Mouse (Mus musculus) cerebellum, postnatal 14 days (tissue): ENCODE measurements around the gene Fam198a.
"Not testable (repeated sequence)": the region's sequence is repeated elsewhere in the genome, so short reads cannot be mapped to it uniquely, and the experiment has no call there.

Source experiments
- DNase-seq, 2 experiments: peaks; one replicate each; pipeline ENCODE4 v3.0.0; 2021; ENCODE audit warnings: mixed read lengths in 2 of 2

Fam198a gene

DNA sequence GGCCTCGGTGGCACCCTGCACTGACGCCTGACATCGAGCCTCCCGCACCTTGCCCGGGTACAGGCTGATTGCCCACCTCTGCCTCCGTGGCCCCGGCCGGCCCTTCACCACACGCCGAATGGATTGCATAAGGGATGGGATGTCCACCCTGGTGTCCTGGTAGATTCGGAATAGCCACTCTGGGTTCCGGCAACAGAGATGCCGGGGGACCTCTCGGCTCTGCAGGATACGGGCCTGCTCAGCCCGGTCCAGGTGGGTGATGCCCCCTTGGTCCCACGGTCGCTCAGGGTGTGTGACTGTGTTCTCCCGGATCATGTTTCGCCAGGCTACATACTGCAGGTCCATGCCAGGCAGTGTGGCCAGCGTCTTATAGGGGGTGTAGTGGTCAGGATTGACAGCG, 31.4 kb downstream of the Fam198a start:
- peak in 1 of 2 experiments; percentile 16 for DNase-seq

DNA sequence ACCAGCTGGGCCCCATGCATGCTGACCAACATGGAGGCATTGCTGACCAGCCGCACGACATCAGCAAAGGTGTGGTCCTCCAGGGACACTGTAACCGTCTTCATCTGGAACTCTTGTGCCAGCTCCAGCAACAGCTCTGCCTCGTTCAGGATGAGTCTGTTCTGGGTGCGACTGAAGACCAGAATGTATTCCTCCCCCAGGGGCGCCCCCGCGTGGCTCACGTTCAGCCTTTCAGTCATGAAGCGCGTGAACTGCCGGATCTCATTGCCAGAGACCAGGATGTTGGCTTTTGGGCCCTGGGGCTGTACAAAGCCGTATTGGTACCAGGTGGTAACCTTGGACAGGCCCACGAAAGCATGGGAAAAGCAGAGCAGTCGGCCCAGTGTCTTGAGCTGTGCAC, 31.9 kb downstream of the Fam198a start:
- DNase-seq: peak in 1 of 2 experiments; percentile 49

DNA sequence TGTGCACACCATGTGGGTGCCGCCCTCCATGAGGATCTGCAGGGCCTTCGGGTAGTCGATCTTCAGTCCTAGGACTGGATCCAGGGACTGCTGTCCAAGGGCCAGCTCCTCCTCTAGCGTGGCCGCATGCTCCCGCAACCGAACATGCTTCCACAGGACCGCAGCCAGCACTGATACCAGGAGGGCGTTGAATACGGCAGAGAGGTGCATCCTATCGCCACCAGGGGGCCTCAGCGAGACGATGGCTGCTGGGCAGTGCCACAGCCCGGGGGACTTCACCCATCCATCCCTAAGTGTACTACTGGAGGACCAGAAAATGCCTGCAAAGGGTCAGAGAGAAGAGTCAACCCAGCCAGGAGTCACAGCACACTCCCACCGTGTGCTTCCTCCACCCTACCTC, 32.7 kb downstream of the Fam198a start:
- DNase-seq: peak; percentile 92 to 97

DNA sequence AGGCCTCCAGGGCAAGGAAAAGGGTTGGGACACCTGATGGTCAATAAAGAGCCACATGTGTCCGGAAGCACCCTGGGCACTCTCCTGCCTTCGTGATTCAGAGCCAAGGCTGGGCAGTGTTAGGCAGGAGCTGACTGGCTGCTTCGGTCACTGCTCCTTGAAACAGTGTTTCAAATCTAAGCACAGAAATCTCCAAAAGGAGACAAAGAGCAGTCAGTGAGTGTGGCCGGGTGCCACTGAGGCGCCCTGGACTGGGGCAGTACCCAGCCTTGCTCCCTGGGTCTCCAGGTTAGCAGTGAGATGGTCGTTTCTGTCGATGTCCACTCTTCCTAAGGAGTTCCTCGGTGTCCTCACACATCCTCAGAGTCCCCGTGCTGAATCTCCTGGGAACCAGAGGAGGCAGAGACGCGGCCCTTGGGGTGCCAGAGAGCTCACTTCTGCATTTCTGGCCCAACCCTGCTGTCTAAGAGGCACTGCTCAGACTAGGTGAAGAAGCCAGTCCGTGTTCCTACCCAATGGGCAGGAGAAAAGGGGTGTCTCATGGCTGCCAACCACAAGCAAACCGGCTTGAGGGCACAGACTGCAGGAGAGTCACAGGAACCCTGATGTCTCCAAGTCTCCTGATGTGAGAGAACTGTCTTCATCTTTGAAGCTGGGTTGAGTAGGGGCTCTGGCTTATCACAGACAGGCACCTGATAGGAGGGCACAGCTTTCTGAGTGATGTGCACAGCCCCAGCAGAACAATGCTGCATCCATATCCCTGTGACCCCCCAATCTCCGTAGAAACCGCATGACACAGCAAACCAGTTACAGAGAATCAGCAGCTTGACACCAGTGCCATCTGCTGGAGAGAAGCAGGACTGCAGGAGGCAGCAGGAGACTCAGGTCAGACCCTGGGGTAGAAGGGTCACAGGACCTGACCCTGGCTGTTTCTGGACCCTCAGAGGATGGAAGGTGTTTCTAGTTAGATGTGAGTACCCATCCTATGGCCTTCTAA, 34.0 kb downstream of the Fam198a start:
- DNase-seq: peak; percentile 90 to 91

DNA sequence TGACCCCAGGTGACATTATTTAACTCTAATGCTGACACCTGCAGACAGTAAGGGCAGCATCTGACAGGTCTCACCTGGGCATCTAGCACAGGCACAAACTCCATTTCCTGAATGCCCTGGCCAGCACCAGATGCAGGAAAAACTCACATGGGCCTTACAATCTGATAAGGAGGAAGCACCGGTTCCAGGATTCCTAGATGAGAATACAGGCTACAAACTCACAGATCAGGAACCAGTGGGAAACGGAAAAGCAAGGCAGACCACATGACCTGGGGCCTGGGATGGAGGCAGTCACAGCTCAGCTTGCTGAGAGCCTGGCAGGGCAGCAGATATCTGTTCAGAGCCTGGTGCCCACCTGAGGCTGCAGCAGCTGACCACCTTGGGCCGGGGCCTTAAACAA, 38.1 kb downstream of the Fam198a start:
- no peak for DNase-seq

DNA sequence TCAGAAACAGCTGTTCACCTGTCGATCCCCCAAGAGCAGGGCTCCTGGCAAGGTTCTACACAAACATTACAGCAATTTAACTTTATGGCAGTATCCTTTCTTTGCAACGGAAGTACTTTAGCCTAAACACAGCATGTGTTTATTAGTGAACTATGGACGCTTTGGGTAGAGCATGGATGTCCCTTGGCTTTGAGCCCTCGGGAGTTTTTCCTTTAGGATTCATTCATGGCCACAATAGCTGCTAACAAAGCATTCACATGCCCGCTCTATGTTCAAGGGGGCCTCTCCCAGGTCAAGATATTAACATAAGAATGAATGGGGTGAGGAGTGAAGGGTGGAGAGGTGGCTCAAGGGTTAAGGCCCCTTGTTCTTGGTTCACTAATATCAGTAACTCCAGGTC, 38.7 kb downstream of the Fam198a start:
- DNase-seq: no peak

DNA sequence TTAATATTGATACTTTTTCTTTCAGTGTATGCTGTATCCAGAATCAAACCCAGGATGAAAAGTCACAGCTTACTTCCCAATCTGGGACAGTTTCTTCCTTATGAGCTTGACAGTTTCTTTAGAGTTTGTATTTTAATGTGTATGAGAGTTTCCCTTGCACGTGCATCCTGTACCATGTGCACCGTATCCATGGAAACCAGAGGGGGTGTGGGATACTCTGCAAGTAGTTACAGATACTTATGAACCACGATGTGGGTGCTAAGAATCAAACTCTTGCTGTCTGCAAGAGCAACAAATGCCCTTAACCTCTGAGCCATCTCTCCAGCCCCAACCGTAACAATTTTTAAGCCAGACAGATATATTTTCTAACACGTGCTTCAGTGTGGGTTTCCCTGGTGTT, 40.3 kb downstream of the Fam198a start:
- DNase-seq: no peak

DNA sequence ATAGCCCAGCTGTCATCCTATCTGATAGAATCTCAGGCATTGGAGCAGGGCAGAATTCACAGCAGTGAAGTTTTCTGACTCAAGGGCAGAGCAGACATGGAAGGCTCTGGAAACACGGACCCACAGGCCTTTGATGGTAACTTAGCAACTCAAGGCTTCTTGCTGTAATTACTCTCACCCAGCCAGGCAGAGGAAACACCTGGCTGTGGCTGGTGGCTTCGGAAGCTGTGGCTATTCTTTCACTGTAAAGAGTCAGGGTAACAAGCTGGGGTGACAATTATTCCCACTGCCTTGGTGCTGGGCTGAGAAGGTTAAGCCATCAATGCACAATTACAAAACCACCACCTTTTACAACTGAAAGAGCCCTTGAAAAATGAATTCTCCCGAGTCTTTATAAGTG, 42.3 kb downstream of the Fam198a start:
- no peak for DNase-seq

DNA sequence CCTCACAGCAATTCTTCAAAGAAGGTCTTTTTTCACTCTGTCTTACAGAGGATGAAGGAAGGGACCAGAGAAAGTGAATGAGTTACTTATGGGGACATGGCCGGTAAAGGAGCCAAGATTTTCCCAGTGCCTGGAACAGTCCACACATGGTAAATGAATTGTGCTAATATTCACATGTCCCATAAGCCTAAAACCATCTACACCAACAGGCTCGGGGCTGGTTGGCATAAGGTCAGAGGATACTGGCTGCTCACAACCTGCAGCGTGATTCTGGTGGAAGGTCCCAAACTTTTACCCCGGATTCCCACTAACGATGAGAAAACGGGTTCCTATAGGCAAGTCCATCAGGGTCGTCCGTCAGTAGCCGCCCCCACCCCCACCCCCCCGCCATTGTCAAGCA, 44.3 kb downstream of the Fam198a start:
- DNase-seq: peak in 1 of 2 experiments; percentile 38

DNA sequence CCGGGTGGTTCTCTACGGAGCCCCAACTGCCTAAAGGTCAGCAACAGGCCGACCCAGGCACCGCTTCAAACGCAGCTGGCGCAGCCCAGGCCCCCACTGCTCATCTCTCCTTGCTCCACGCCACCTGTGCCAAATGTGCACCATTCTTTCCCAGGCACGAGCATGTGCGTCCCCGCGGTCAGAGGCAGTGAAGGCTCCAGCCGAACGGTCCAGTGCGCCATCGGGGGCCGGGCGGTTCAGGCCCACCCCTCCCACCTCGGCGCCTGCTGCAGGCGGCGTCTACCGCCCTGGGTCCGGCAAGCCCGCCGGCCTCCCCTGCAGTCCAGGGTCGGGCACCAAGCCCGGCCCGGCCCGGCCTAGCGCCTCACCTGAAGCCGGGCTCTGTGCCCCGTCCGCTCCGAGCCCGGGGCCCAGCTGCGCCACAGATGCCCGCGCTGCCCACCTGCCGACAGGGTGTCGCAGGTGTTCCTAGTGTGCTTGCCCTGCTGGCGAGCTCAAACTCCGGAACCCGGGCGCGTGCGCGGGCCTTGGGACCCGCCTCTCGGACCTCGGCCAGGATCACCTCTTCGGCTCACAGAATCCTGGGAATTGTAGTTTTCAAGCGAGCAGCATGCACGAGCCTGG, 44.8 kb downstream of the Fam198a start:
- peak; percentile 93 to 96 for DNase-seq

DNA sequence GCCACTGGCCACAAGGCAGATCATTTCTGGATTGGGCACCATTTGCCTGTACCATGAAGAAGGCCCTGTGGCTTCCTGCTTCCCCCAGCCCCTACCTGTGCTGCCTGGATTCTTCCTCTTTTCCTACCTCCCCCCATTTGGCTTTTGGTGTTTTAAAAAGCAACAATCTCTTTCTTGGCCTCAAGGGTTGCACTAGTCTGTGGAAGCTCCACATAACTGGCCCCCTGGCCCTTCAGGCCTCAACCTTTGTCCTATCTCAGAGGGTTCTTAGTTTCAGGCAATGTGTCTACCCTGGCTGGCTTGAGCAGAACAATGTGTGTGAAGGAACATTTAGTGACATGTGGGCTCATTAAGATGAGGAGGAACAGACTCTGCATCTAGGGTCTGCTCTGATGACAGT, 46.2 kb downstream of the Fam198a start, which contains the start of gene Pomgnt2:
Gene Pomgnt2, minus strand, starts transcription at position 101 of the 400 bp plus-strand sequence.
- DNase-seq: no peak

DNA sequence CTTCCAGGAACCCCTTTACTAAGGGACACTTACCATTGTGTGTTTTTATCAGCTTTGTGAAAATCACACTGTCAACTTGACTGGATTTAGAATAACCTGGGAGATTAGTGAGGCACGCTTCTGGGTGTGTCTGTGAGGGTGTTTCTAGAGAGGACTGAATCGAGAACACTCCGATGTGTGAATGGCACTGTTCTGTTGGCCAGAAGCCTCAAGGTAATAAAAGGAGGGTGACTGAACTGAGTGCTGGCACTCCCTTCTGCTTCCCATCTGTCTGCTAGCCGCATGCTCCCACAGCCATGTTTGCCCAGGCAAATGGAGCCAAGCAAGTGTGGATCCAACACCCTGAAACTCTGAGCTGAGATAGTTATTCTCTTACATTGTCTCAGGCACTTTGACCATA, 47.2 kb downstream of the Fam198a start:
- no peak for DNase-seq

DNA sequence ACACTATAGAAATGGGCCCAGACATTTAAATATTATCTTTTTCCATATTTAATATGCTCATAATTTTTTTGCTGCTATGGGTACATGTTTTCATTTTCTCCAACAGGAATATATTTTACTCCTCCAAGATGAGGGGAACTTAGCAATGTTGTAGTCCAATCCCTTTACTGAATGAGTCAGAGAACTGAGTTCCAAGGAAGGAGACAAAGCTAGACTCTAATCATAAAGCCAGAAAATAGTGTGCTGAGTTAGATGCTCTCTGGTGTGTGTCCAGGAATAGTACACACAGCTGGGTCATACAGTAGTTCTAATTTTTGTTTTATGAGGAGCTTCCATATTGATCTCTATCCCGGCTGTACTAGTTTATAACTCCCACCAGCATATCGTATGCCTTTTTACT, 55.4 kb downstream of the Fam198a start:
- no peak for DNase-seq

DNA sequence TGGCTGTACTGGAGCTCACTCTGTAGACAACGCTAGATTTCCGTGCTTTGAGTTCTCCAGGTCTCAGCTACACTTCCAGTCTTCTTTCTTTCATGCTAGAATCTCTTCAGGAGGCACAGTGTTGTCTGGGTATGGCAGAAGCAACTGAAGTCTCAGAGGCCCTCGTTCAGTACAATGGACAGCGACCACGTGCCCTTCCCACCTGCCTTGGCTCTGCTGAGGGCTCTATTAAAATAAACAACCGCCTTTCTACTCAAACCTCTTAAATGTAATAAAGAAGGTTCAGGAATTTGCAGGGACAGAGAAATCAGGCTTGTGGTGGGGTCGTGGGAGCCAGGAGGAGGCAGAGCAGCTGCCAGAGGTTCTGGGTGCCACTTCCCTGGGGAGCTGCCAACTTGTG, 55.8 kb downstream of the Fam198a start:
- no peak for DNase-seq

DNA sequence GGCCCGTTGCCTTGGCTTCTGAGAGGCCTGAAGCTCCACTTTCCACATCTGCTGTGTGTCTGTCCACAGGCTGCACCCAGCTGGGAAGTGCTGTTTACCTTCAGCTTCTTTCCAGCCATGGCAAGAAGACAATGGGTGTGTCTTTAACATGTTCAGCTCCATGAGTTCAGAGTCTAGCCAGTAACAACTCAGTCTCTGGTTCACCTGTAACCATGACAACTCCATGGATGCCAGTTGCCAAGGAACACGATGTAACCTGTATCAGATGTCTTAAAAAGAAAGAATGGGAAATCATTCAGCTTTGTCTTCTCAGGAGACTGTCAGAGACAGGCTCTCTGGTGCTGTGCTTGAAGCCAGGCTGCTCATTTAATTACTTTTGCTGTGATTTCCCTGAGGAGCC, 58.1 kb downstream of the Fam198a start:
- no peak for DNase-seq

DNA sequence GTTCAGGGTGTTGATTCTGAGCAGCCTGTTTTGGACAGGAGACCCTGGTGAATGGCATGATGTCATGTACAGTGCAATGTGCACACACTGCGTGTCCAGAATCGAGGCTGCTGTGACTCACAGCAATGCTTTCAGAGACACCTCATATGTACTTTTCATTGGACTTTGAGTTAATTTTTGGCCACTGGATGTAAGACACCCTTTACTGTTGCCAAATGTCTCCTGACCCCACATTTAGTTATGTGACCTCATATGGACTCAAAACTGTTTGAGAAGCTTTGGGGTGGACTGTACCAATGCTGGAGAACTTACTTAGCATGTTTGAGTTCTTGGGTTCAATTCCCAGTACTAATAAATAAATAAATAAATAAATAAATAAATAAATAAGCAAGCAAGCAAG, 60.0 kb downstream of the Fam198a start:
- no peak for DNase-seq

DNA sequence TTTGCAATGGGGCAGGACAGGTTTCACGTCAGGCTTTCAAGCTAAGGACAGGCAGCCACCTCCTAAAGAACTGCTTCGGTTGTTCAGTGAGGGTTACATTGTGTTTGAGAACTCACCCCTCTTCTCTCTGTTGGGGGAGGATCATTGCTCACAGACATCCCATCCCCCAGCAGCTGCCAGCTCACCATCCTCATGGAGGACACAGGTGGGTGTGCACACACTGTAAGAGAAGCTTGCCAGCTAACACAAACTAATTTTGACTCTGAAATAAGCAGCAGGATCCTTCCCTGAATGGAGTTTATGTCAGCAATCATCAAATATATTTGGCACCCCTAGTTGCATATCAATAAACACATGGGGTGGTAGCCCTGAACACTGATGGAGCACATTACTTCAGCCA, 62.0 kb downstream of the Fam198a start:
- DNase-seq: no peak

DNA sequence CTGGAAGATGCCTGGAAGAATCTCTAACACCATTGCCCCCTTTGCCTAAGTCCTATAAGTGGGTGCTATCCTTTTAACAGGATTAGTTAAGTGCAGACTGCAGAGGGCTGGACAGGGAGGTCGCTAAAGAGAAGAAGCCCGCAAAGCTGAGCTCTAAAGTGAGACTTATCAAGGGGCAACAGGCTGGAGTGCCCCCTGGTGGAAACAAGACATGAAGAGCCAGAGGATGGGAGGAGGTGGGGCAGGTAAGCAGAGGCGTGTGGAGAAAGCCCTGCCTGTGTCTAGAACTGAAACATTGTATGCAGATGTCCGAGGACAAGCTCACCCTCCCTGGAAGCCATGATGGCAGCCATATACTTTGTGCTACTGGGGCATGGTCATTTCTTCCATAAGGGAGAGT, 62.8 kb downstream of the Fam198a start:
- no peak for DNase-seq

DNA sequence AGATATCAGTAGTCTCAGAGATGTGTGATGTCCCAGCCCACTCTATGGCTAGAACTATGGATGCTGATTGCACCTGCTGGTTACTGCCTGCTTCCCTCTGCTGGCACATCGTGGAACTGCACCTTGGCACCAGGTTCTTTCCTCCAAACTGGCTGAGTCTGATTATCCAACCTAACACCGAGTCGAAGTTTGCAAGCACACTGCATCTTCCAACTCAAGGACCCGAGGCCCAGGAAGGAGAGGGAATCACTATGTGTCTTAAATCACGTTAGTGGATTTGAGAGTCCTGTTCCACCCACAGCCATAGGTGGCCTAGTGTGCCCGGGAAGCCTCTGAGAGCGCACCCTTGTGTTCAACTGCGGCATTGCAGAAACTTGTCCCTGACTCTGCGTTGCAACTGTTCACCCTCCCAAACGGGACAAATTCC, 63.5 kb downstream of the Fam198a start:
- DNase-seq: peak; percentile 91 to 96

DNA sequence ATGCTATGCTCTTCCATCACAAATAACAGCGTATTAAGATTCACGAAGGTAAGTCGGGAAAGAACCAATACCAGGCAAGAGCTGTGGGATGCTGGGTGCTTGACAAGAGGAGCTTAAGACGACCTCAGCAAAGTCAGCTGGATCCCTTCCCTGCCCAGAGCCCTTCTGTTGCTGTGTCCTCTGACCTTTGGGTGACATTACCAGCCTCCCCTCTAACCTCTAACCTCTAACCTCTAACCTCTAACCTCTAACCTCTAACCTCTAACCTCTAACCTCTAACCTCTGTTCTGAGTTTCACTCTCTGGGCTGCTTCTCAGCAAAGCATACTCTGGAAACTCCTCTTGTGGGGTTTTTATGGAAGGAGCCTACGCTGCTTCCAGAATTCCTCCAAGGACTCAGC, 67.3 kb downstream of the Fam198a start:
- no peak for DNase-seq

DNA sequence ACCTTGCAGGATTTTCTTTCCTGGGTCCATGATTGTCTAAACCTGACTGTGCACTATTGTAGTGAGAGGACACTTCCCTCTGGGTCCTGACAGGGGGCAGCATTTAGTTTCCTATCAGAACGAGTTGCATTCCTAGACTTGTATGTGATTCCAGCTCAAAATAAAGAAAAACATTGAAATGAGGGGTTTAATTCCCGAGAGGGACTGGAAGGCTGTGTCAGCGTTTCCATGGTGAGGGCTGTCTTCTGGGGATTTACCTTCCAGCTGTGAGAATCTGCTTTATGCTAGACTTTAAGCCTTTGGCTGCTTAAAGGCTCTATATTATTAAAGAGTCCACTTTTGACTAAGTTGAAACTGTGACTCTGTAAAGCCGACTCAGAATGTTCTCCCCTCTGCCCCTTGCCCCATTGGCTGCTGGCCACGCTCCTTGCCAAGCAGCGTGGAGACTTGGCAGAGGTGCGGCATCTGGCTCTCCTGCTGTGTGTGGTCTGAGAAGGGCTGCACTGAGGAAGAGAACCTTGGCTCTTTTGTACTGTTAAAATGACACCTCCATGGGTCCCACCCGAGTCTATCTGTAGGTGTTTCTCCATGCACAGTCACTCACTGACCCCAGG, 68.1 kb downstream of the Fam198a start:
- DNase-seq: peak; percentile 86 to 87

DNA sequence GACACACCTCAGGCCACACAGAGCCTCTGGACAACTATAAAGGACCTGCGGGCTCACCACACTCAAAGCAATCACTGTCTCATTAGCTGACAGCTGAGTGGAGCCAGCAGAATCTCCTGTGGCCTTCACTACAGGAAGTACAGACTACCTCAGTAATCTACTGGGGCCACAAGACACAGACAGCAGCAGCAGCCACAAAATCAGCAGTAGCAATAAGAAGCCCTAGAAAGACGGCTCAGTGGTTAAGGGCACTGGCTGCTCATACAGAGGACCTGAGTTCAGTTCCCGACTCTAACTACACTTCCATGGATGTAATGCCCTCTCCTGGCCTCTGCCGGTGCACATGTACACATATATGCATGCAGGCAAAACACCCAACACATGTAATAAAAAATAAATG, 69.5 kb downstream of the Fam198a start:
- DNase-seq: no peak

DNA sequence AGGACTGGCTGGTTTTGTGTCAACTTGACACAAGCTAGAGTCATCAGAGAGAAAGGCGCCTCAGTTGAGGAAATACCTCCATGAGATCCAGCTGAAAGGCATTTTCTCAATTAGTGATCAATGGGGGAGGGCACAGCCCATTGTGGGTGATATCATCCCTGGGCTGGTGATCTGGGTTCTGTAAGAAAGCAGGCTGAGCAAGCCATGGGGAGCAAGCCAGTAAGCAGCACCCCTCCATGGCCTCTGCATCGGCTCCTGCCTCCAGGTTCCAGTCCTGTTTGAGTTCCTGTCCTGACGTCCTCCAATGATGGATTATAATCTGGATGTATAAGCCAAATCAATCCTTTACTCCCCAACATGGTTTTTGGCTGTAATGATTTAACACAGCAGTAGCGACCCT, 70.4 kb downstream of the Fam198a start:
- not testable (repeated sequence) for DNase-seq

DNA sequence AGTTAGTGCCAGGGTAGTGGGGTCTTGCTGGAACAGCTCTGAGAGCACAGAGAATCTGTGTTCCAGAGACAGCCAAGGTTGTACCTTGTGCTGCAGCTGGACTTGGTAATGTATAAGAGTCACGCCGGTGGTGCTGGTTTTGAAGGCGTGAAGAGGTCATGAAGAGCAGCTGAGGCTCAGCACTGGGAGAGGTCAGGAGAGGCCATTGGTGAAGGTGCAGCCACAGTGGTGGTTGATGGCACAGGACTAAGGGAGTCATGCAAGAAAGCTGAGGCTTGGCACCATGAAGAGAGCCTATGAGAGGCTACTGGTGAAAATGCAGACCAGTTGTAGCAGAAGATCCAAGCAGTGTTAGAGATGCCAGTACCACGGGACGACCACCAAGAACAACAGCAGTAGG, 70.8 kb downstream of the Fam198a start:
- no peak for DNase-seq
